Mouse (Mus musculus): Measurements from ENCODE around the gene Actr10. TPM values are rescaled to one million over a fixed set of nuclear protein-coding genes. Genes with fewer than 3 reads are reported as not detected.

Gene Actr10
- 231 and 240 TPM in 2 replicates for polyA plus RNA-seq (2015; fragmentation: Nextera tagmentation; extraction: Ambion mirVana)

GRCm38 (mm10) chr12:70937571-70938384 lies at the start of gene Actr10:
Gene Actr10, plus strand, starts transcription at chr12:70937857.
- Histone ChIP-seq H3K9me3 (ENCODE audit: low read length) (0 out of 2 replicates have a peak, but pooled peaks cover 1% of the 10 kb centered on the region), H3K36me3 (ENCODE audit: insufficient read depth, low read length) (peaks cover 13% of the 10 kb centered on the region), H3K9ac (replicated peaks; ENCODE audit: low read length) (peak within 1 kb of the TSS; percentile 75), H3K27me3 (ENCODE audit: insufficient read depth, low read length) (no peaks in the 10 kb centered on the region), H3K4me1 (ENCODE audit: insufficient read depth, low read length) (peaks cover 4% of the 10 kb centered on the region; the same call in 1 of the 2 replicates), H3K4me2 (replicated peaks; ENCODE audit: low read depth, low read length) (peak within 1 kb of the TSS; percentile 82), H3K4me3 (ENCODE audit: low read length) (peak within 1 kb of the TSS; percentile 67), H3K27ac (ENCODE audit: low read length) (peak within 1 kb of the TSS; percentile 92)
- WGBS, result under 1% methylated on average over 59 of the region's 59 CpGs
- ATAC-seq (ENCODE audit: low FRiP score, low TSS enrichment), result peak; percentile 97

GRCm38 (mm10) chr12:70890405-70890804 lies 47.3 kb upstream of the Actr10 start:
- no peak overlapping the region for H3K4me3 ChIP-seq (ENCODE audit: low read length)
- H3K4me1 ChIP-seq (ENCODE audit: insufficient read depth, low read length), result no peaks in the 10 kb centered on the region
- 84% methylated on average over 5 of the region's 5 CpGs for WGBS
- ATAC-seq (ENCODE audit: low FRiP score, low TSS enrichment), result no peak
- no peak overlapping the region for H3K9ac ChIP-seq (replicated peaks; ENCODE audit: low read length)
- peaks cover 13% of the 10 kb centered on the region for H3K36me3 ChIP-seq (ENCODE audit: insufficient read depth, low read length)
- H3K27ac ChIP-seq (ENCODE audit: low read length), result no peak overlapping the region
- H3K4me2 ChIP-seq (replicated peaks; ENCODE audit: low read depth, low read length), result no peak overlapping the region
- no peaks in the 10 kb centered on the region for H3K27me3 ChIP-seq (ENCODE audit: insufficient read depth, low read length)
- no peaks in the 10 kb centered on the region for H3K9me3 ChIP-seq (ENCODE audit: low read length)

- H3K4me3 ChIP-seq (ENCODE audit: low read length), result no peak overlapping the region
- WGBS, result 95% methylated on average over 8 of the region's 8 CpGs
- H3K36me3 ChIP-seq (ENCODE audit: insufficient read depth, low read length), result peaks cover 13% of the 10 kb centered on the region
- H3K27ac ChIP-seq (ENCODE audit: low read length), result no peak overlapping the region
- no peak overlapping the region for H3K4me2 ChIP-seq (replicated peaks; ENCODE audit: low read depth, low read length)
- no peaks in the 10 kb centered on the region for H3K27me3 ChIP-seq (ENCODE audit: insufficient read depth, low read length)
- no peaks in the 10 kb centered on the region for H3K4me1 ChIP-seq (ENCODE audit: insufficient read depth, low read length)
- ATAC-seq (ENCODE audit: low FRiP score, low TSS enrichment), result no peak
- H3K9ac ChIP-seq (replicated peaks; ENCODE audit: low read length), result no peak overlapping the region
- no peaks in the 10 kb centered on the region for H3K9me3 ChIP-seq (ENCODE audit: low read length)
Measured at GRCm38 (mm10) chr12:70890874-70891470, 46.7 kb upstream of the Actr10 start.

DNA sequence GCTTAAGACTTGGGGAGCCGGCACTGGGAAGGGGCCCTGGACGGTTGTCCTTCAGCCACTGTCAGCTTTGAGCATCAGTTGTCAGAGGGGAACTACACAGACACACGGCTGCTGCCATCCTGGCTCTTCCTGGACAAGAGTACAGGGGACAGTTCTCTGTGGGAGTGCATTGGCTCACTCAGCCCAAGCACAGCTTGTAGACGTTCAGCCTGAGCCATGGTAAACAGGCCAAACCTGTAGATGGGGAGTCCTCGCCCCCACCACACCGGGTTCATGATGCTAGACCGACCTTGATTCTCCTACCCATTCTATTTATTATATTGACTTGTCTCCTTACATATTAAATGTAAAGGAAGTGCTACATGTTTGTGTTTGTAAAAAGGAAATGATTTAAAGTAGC lies 42.4 kb upstream of the Actr10 start:
- Histone ChIP-seq H3K4me2 (replicated peaks; ENCODE audit: low read depth, low read length) (no peak overlapping the region), H3K27me3 (ENCODE audit: insufficient read depth, low read length) (no peaks in the 10 kb centered on the region), H3K27ac (ENCODE audit: low read length) (no peak overlapping the region), H3K9me3 (ENCODE audit: low read length) (no peaks in the 10 kb centered on the region), H3K4me1 (ENCODE audit: insufficient read depth, low read length) (no peaks in the 10 kb centered on the region), H3K4me3 (ENCODE audit: low read length) (no peak overlapping the region), H3K36me3 (ENCODE audit: insufficient read depth, low read length) (peaks cover 19% of the 10 kb centered on the region), H3K9ac (replicated peaks; ENCODE audit: low read length) (no peak overlapping the region)
- 75% methylated on average over 7 of the region's 7 CpGs for WGBS
- ATAC-seq (ENCODE audit: low FRiP score, low TSS enrichment), result no peak

DNA sequence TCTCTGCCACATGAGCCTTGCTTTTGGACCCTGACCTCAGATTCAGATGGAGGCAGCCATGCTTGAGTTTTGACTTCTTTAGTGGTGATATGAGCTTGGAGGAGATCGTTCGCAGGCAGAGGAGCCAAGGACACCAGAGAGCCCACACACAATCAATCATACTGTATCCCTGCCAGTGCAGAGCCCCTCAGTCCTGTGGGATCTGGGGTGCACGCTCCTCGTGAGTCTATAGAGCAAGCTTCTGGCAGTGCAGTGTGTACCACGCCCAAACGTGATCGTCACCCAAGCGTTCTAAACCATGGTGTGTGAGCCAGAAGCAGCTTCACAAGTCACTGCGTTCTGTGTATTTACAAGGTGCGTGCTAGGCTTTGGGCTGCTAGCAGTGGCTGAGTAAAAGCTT lies 41.6 kb upstream of the Actr10 start:
- ATAC-seq (ENCODE audit: low FRiP score, low TSS enrichment), result no peak
- no peaks in the 10 kb centered on the region for H3K9me3 ChIP-seq (ENCODE audit: low read length)
- no peaks in the 10 kb centered on the region for H3K27me3 ChIP-seq (ENCODE audit: insufficient read depth, low read length)
- no peak overlapping the region for H3K4me2 ChIP-seq (replicated peaks; ENCODE audit: low read depth, low read length)
- peaks cover 13% of the 10 kb centered on the region for H3K36me3 ChIP-seq (ENCODE audit: insufficient read depth, low read length)
- no peak overlapping the region for H3K9ac ChIP-seq (replicated peaks; ENCODE audit: low read length)
- no peak overlapping the region for H3K4me3 ChIP-seq (ENCODE audit: low read length)
- no peak overlapping the region for H3K27ac ChIP-seq (ENCODE audit: low read length)
- H3K4me1 ChIP-seq (ENCODE audit: insufficient read depth, low read length), result no peaks in the 10 kb centered on the region
- 71% methylated on average over 10 of the region's 10 CpGs for WGBS

- Histone ChIP-seq H3K36me3 (ENCODE audit: insufficient read depth, low read length) (peaks cover 8% of the 10 kb centered on the region; the same call in 1 of the 2 replicates), H3K4me1 (ENCODE audit: insufficient read depth, low read length) (no peaks in the 10 kb centered on the region)
- WGBS, result 83% methylated on average over 8 of the region's 8 CpGs
Measured at GRCm38 (mm10) chr12:70897434-70897833, 40.2 kb upstream of the Actr10 start.

DNA sequence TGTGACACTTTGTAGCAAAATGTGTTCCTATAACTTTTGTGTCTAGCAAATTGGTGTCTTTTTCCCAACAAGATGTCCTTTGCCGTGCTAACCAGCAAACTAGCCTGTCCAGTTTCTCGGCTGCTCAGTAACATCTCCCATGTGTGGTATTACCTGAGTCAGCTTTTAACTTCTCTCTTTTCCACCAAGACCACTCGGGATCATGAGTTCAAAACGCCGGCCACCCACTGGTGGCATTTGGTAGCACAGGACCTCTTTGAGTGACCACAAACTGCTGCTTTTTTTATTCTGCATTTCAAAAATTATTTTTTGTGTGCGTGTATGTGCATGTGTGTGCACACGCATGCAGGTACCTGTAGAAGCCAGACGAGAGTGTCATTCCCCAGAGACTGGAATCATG lies 39.2 kb upstream of the Actr10 start:
- peaks cover 8% of the 10 kb centered on the region; the same call in 1 of the 2 replicates for H3K36me3 ChIP-seq (ENCODE audit: insufficient read depth, low read length)
- H3K9ac ChIP-seq (replicated peaks; ENCODE audit: low read length), result no peak overlapping the region
- WGBS, result 87% methylated on average over 8 of the region's 8 CpGs
- no peak overlapping the region for H3K4me2 ChIP-seq (replicated peaks; ENCODE audit: low read depth, low read length)
- no peaks in the 10 kb centered on the region for H3K4me1 ChIP-seq (ENCODE audit: insufficient read depth, low read length)
- ATAC-seq (ENCODE audit: low FRiP score, low TSS enrichment), result no peak
- no peak overlapping the region for H3K4me3 ChIP-seq (ENCODE audit: low read length)
- no peaks in the 10 kb centered on the region for H3K27me3 ChIP-seq (ENCODE audit: insufficient read depth, low read length)
- no peak overlapping the region for H3K27ac ChIP-seq (ENCODE audit: low read length)
- no peaks in the 10 kb centered on the region for H3K9me3 ChIP-seq (ENCODE audit: low read length)

More at GRCm38 (mm10) chr12:70897434-70897833, 40.2 kb upstream of the Actr10 start:
- no peaks in the 10 kb centered on the region for H3K9me3 ChIP-seq (ENCODE audit: low read length)
- H3K9ac ChIP-seq (replicated peaks; ENCODE audit: low read length), result no peak overlapping the region
- H3K27me3 ChIP-seq (ENCODE audit: insufficient read depth, low read length), result no peaks in the 10 kb centered on the region
- H3K4me3 ChIP-seq (ENCODE audit: low read length), result no peak overlapping the region
- ATAC-seq (ENCODE audit: low FRiP score, low TSS enrichment), result no peak
- H3K27ac ChIP-seq (ENCODE audit: low read length), result no peak overlapping the region
- no peak overlapping the region for H3K4me2 ChIP-seq (replicated peaks; ENCODE audit: low read depth, low read length)

- no peak overlapping the region for H3K27ac ChIP-seq (ENCODE audit: low read length)
- no peak overlapping the region for H3K4me3 ChIP-seq (ENCODE audit: low read length)
- no peak for ATAC-seq (ENCODE audit: low FRiP score, low TSS enrichment)
- 0 out of 2 replicates have a peak, but pooled peaks cover 2% of the 10 kb centered on the region for H3K36me3 ChIP-seq (ENCODE audit: insufficient read depth, low read length)
- 83% methylated on average over 10 of the region's 10 CpGs for WGBS
- H3K9ac ChIP-seq (replicated peaks; ENCODE audit: low read length), result no peak overlapping the region
- no peak overlapping the region for H3K4me2 ChIP-seq (replicated peaks; ENCODE audit: low read depth, low read length)
- H3K9me3 ChIP-seq (ENCODE audit: low read length), result no peaks in the 10 kb centered on the region
- H3K4me1 ChIP-seq (ENCODE audit: insufficient read depth, low read length), result no peaks in the 10 kb centered on the region
- 0 out of 2 replicates have a peak, but pooled peaks cover 3% of the 10 kb centered on the region for H3K27me3 ChIP-seq (ENCODE audit: insufficient read depth, low read length)
Measured at GRCm38 (mm10) chr12:70904471-70904870, 33.2 kb upstream of the Actr10 start.

- Histone ChIP-seq H3K4me3 (ENCODE audit: low read length) (no peak overlapping the region), H3K27ac (ENCODE audit: low read length) (no peak overlapping the region)
Measured at GRCm38 (mm10) chr12:70906867-70907266, 30.8 kb upstream of the Actr10 start.

GRCm38 (mm10) chr12:70907651-70908050 lies 30.0 kb upstream of the Actr10 start:
- H3K36me3 ChIP-seq (ENCODE audit: insufficient read depth, low read length), result no peaks in the 10 kb centered on the region
- no peaks in the 10 kb centered on the region for H3K9me3 ChIP-seq (ENCODE audit: low read length)
- ATAC-seq (ENCODE audit: low FRiP score, low TSS enrichment), result no peak
- H3K4me2 ChIP-seq (replicated peaks; ENCODE audit: low read depth, low read length), result no peak overlapping the region
- no peak overlapping the region for H3K27ac ChIP-seq (ENCODE audit: low read length)
- H3K27me3 ChIP-seq (ENCODE audit: insufficient read depth, low read length), result 0 out of 2 replicates have a peak, but pooled peaks cover 3% of the 10 kb centered on the region
- no peaks in the 10 kb centered on the region for H3K4me1 ChIP-seq (ENCODE audit: insufficient read depth, low read length)
- H3K4me3 ChIP-seq (ENCODE audit: low read length), result no peak overlapping the region
- WGBS, result 70% methylated on average over 11 of the region's 11 CpGs
- no peak overlapping the region for H3K9ac ChIP-seq (replicated peaks; ENCODE audit: low read length)

More at GRCm38 (mm10) chr12:70906867-70907266, 30.8 kb upstream of the Actr10 start:
- H3K36me3 ChIP-seq (ENCODE audit: insufficient read depth, low read length), result no peaks in the 10 kb centered on the region
- ATAC-seq (ENCODE audit: low FRiP score, low TSS enrichment), result no peak
- WGBS, result 63% methylated on average over 9 of the region's 9 CpGs
- H3K27me3 ChIP-seq (ENCODE audit: insufficient read depth, low read length), result 0 out of 2 replicates have a peak, but pooled peaks cover 3% of the 10 kb centered on the region
- H3K4me2 ChIP-seq (replicated peaks; ENCODE audit: low read depth, low read length), result no peak overlapping the region
- H3K4me1 ChIP-seq (ENCODE audit: insufficient read depth, low read length), result no peaks in the 10 kb centered on the region
- H3K9me3 ChIP-seq (ENCODE audit: low read length), result no peaks in the 10 kb centered on the region
- no peak overlapping the region for H3K9ac ChIP-seq (replicated peaks; ENCODE audit: low read length)
